Mouse (Mus musculus): Measurements from ENCODE around the gene Rec114.

- TF ChIP-seq POLR2A (IDR thresholded peaks at IDR 0.05; ENCODE audit: insufficient read length, low read depth) (no peak), MAX (IDR thresholded peaks at IDR 0.05; ENCODE audit: low read depth) (no peak), REST (IDR thresholded peaks at IDR 0.05; ENCODE audit: insufficient read depth, insufficient read length) (no peak), TCF12 (IDR thresholded peaks at IDR 0.05; ENCODE audit: insufficient read depth, poor library complexity, severe bottlenecking) (no peak), MYOG (IDR thresholded peaks at IDR 0.05; ENCODE audit: control insufficient read depth in 1 of 3, insufficient read depth in 1 of 3, insufficient read length in 2 of 3, low read depth in 2 of 3) (no peak)
Observed at GRCm38 (mm10) chr9:58710642-58711041, 33.1 kb downstream of the Rec114 start.
